Mouse (Mus musculus) liver, adult (tissue): ENCODE results near the gene Sar1b.

Experiments used
- GATA4 ChIP-seq: IDR thresholded peaks from 2 replicates; pipeline ENCODE4 v1.6.1; 2014; ENCODE audit warnings: mild to moderate bottlenecking, low read length; ENCODE audit not compliant: insufficient replicate concordance

The Sar1b gene

GRCm38 (mm10) chr11:51837164-51838153, 74.0 kb downstream of the Sar1b start:
- no peak for TF ChIP-seq GATA4

- TF ChIP-seq GATA4, result no peak
Observed at GRCm38 (mm10) chr11:51839106-51839505, 75.6 kb downstream of the Sar1b start.

GRCm38 (mm10) chr11:51839973-51840372, 76.5 kb downstream of the Sar1b start:
- TF ChIP-seq GATA4, result no peak

- no peak for TF ChIP-seq GATA4
Observed at GRCm38 (mm10) chr11:51840657-51841056, 77.2 kb downstream of the Sar1b start.

GRCm38 (mm10) chr11:51841149-51841548, 77.7 kb downstream of the Sar1b start:
- no peak for TF ChIP-seq GATA4
